Mouse (Mus musculus) ES-CJ7 (cell line): Measurements from ENCODE around the gene Tspan11.
A peak's percentile ranks its signal among the peaks of the same experiment; 100 is the strongest.

Source experiments
- DNase-seq: peaks from one replicate; pipeline ENCODE4 v3.0.0; 2011; ENCODE audit warnings: low read depth, low spot score

Gene Tspan11

DNA sequence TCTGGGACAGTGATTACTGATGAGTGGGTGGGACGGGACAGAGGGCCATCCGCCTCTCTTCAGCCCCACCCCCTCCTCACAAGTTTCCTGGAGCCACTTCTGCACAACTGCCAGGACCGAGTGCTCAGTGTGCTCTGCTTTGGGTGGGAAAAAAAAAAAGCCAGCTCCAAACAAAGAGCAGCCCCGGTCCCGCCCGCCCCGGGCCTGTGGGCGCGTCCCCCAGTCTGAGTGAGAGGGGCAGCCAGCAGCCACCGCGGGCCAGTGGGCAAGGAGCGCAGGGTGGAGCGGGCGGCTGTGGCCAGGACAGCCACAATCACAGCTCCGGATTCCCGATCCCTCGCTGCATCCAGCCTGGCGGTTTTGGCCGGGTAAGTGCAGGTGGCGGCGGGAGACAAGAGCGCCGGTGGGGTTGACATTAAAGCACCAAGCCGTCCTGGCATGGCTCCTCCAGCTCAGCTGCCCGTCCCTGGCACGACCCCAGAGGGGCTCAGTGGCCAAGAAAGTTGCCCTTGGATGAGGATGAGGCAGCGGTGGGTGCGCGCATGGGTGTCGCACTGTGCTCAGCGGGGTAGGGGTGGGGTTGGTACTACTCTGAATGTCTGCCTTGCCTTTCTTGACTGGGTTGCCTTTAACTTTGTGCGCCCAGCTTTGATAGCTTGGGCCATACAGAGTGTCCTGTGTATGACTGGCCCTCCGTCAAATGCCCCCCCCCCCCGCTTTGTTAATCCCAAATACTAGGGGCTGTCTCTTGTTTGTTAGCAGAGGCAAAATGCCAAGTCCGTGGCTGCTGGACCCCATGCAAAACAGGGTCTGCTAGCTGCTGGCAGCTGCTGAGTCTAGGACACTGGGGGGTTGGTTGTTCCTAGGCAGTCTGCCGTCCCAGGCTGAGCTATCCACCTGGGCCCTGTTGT, at the start of gene Tspan11:
TSS of gene Tspan11 (plus strand) at position 79 of the 911 bp plus-strand sequence.
- DNase-seq, result peak; percentile 24

DNA sequence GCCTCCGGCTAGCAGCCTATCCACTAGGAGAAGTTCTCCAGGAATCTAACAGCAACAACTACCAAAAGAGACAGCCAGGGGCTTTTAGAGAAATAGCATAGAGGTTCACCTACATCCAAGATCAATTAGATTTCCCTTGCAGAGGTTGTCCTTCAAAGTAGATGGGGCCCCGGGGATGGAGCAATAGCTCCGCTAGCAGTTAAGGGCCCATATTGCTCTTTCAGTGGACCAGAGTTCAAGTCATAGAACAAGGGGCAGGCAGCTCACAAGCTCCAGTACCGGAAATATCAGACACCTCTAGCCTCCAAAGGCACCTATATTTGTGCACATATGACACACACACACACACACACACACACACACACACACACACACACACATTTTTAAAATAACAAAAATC, 49.5 kb upstream of the Tspan11 start:
- DNase-seq, result no peak

DNA sequence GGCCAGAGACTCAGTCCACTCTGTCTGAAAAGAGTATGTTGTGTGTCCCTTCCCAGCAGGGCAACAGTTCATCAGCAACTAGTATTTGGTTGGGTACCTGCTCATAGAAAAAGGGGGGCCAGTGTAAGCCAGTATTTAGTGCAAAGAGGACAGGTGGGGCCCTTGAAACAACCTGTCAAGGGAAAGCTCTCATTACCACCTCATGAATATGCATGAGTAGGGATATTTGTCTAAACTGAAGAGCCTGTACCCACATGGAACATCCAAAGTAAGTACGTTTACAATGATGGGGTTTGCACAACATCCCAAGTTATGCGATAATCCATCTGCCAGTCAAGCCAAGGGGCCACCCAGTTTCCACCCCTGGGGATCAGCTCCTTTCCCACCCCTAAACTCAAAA, 47.9 kb upstream of the Tspan11 start:
- no peak for DNase-seq

- DNase-seq, result no peak
Measured at GRCm38 (mm10) chr6:127840171-127840570, 47.2 kb upstream of the Tspan11 start.

DNA sequence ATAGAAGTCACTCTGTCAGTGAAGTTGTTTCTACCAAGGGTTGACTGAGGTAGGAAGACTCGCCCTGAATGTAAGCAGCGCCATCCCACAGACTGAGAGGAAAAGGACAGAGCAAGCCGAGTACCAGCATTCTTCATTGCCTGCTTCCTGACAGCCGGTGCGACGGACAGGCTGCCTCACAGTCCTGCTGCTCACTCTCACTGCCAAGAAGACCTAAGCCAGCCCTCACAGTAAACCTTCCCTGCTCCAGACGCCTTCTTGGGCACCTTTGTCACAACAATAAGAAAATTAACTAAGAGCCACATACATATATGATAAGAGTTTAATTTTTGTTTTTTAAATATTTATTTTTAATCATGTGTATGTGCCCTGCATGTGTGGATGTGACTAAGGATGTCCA, 46.1 kb upstream of the Tspan11 start:
- DNase-seq, result no peak

DNA sequence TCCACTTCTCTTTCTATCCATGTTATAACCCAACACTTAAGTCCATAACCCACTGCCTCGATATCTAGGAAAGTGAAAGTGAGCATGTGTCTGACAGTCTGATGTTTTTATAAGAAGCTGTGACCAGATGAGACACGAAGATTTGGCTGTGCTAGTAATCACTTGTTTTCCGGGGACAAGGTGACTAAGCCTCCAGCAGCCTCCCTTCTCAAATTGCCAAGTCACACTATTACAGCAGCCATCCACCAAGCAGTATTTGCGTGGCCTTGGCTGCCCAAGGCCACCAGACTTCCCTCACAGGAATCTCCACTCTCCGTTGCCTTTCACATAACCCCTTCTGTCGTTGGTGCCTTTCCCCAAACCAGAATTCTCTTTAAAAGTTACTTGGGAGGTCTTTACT, 40.9 kb upstream of the Tspan11 start:
- no peak for DNase-seq

GRCm38 (mm10) chr6:127849496-127849895, 37.9 kb upstream of the Tspan11 start:
- no peak for DNase-seq

DNA sequence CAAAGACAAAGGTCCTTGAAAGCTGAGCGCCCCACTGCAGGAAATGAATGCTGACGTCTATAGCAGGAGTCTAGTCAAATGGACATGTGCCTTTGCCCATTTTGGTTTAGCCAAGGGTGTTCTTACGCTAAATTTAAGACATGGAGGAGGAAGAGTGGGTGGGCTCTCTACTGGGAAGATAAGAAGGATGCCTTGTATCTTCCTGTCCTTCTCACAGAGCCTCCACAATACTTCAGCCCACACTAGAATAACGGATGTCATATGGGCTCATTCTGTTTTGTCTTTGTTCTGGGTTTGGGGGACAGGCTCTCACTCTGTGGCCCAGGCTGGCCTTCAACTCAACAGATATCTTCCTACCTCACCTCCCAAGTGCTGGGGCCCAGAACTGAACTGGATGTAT, 35.8 kb upstream of the Tspan11 start:
- no peak for DNase-seq

DNA sequence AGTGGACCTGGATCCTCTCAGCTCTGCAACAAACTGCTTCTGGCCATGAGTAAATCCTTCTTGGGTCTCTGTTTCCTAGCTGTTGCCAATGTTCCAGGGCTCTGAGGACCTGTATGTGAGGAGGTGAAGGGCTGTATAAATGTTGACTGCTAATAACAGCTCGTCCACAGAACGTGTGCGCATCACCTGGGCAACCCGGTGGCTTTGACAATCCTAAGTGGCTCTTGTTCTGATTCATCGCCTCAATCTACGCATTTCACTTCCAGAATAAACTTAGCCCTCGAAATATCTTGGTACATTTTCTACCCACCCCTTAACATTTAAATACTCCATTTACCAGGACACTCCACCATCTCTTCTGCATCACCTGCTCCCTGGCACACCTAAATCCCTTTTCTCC, 34.1 kb upstream of the Tspan11 start:
- no peak for DNase-seq

DNA sequence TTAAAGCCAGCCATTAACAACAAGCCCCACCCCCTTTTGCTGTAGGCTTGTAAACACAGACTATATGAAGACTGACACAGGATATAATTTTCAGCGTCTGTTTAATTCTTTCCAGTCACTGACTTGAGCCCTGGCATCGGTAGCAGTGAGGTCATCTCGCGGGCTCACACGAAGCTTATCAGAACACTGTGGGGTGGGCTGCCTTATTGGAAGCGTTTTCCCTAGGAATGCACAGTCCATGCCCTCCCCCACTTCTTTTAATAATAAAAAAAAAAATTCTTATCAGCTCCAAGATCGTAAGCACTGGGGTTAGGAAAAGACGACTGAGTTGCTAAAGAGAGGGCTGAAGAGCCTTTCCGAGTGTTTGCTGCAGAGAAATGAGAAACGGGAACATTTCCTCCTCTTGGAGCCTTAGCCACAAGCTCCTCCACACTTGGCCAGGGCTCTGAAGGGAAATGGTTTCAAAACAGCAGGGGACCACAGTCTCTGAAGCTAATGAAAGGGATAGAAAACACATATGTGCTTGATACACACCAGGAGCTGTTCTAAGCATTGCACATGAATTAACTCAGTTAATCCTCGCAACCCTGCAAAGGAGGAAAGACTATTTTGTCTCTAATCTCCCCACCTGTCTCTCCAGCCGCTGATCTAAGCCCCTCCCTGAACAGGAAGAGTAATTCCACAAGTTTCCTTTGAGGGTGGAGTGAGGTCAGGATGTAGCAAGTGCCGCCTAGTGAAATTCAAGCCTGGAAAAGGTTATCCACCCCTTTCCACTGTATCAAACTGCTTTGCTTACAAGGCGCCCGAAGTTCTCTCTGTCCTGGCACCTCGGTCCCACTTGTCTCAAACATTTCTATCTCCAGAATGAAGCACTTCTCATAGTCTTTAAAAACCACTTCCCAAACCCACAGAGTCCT, 33.4 kb upstream of the Tspan11 start:
- DNase-seq, result peak; percentile 41

DNA sequence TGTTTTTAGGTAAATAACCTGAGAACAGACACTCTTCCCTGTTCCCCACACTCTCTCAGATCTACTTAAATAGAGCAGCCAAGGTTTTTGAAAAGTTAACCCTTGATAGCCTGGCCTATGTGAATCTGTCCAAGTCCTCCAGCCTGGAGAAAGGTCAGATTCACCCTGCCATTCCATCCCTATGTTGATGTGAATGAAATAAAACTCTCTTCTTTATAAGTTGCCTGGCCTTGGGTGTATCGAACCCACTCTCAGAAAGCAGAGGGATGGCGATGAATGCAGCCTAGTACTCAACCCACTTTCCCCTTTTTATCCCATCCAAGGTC, 32.7 kb upstream of the Tspan11 start:
- DNase-seq, result no peak

DNA sequence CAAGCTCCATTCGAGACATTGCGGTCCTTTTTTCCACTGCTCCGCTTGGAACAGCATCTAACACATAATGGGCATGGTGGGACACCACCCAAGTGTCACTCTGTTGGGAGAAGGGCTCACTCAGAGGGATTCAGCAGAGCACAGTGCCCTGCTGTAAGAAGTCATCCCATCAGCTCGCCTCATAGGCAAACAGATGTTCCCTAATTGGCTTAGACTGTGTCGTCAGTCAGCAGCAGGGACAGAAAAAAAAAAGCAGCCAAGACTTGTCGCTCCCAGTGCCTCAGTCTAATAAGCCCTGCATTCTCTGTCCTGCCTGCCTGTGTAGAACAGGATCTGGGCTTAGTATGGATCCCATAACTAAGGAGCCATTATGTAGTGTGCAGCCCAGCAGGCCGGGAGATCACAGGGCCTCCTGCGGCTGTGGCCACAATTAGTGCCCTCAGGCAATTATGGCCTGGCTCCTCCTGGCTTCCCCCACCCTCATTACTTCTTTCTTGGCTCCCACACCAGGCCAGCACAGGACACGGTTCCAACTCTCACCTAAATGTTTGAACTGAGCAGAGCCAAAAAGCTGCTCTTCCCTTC, 31.6 kb upstream of the Tspan11 start:
- DNase-seq, result no peak

DNA sequence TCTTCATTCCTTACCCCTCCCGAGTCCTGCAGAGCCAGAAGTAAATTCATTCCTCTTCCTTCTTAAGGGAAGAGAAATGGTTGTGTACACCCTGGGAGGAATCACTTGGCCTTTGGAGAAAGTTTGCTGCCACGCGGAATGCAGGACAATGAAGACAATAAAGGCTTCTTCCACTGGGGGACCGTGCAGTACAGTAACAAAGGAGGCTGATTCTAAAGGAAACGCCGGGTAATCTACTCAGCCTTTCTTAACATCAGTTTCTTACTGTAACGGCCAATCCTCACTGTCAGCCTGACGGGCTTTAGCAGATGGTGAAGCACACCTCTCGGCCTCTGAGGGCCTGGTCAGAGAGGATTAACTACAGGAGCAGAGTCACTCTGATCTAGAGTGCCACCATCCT, 25.4 kb upstream of the Tspan11 start:
- peak; percentile 33 for DNase-seq

GRCm38 (mm10) chr6:127865391-127865790, 22.0 kb upstream of the Tspan11 start:
- DNase-seq, result no peak

- no peak for DNase-seq
Measured at GRCm38 (mm10) chr6:127868546-127868945, 18.8 kb upstream of the Tspan11 start.

DNA sequence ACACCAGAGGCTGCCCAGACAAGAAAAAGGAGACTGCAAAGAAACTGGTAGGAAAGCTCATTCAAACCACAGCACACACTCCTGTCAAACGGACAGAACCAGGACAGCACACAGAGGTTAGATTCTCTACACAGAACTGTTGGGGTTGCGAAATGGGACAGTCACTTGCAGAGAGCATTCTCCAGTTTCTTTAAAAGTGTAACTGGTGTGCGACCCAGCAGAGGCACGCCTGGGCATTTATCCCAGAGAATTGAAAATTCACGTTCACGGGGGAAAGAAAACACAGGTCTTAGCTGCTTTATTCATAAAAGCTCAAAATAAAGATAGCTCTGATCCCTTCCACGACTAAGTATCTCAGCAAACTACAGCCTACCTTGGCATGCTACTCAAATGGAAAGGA, 18.3 kb upstream of the Tspan11 start:
- no peak for DNase-seq

- DNase-seq, result peak; percentile 60
Measured at GRCm38 (mm10) chr6:127870345-127871324, 16.8 kb upstream of the Tspan11 start.

GRCm38 (mm10) chr6:127871436-127871835, 16.0 kb upstream of the Tspan11 start:
- no peak for DNase-seq

DNA sequence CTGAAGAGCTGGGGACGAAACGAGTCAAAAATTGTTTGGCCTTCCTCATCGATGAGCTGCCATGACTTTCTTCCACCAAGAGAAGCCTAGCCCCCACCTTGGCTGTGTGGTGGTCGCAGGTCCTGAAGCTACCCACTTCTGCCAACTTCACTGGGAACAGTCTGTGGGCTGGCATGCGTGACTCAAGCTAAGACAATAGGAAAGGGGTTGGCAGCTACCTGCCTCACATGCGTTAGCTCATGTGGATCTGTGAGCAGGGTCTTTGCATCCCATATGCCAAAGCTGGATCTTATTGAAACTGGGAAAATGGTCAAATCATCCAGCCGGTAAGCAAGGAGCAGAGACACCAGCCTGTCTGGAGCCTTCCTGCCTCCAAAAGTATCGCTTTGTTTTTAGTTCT, 14.8 kb upstream of the Tspan11 start:
- no peak for DNase-seq

GRCm38 (mm10) chr6:127875883-127876282, 11.5 kb upstream of the Tspan11 start:
- DNase-seq, result no peak

DNA sequence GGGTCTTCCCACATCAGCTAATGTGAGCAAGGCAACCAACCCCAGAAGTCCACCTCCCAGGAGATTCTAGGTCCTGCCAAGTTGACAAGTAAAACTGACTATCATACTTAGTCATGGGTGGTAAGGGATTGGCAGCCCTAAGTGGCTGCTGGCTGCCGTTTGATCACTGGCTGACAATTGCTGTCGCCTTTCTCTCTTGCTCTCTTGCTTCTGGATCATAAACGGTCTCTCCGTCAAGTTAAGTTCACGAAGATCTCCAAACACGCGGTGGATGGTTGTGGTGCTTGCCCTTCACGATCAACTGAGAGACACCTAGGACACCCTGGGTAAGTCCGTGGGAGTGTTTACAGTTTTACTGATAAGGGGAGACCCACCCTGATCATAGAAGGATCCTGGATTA, 11.0 kb upstream of the Tspan11 start:
- DNase-seq, result no peak
